Mouse (Mus musculus) gastrocnemius, postnatal 10 days (tissue): Measurements from ENCODE around the gene Pla2g4e. TPM values are rescaled to one million over a fixed set of nuclear protein-coding genes. Genes with fewer than 3 reads are reported as not detected.

ENCODE experiments used
- DNase-seq: peaks from one replicate; pipeline ENCODE4 v3.0.0; 2021; ENCODE audit warnings: mixed read lengths
- total RNA-seq, 2 experiments: library from RNA; stranded (reverse); gene quantifications; 2 replicates each; pipeline ENCODE4 v1.2.3; 2021

The Pla2g4e gene
- total RNA-seq, 2 experiments from 2014 or later: 32.5 to 33.7 TPM

- DNase-seq: no peak
Observed at GRCm38 (mm10) chr2:120122983-120123382, 122.2 kb downstream of the Pla2g4e start.

GRCm38 (mm10) chr2:120117346-120117745 is 127.8 kb downstream of the Pla2g4e start:
- no peak for DNase-seq

Other genes with a start within 250 kb of the Pla2g4e start
- gene Jmjd7, start 217.9 kb downstream of the Pla2g4e start, total RNA-seq: 1 to 10 TPM; 4.1 to 5.3 TPM
- gene Gm28042, start 217.8 kb downstream of the Pla2g4e start, total RNA-seq: 1 to 10 TPM; 1.1 to 1.2 TPM
- gene Pla2g4b, start 211.9 kb downstream of the Pla2g4e start, total RNA-seq: 1 to 10 TPM in 1 of 2 experiments, under 1 TPM in 1; 0.82 to 2.2 TPM
- 100 to 1,000 TPM; 130 to 134 TPM for gene Ehd4, start 90.7 kb downstream of the Pla2g4e start, total RNA-seq
- not detected for gene Pla2g4d, start 43.9 kb upstream of the Pla2g4e start, total RNA-seq
- not detected for gene Pla2g4f, start 68.8 kb upstream of the Pla2g4e start, total RNA-seq
- 10 to 100 TPM; 17.9 to 20.7 TPM for gene Vps39, start 107.8 kb upstream of the Pla2g4e start, total RNA-seq
- 10 to 100 TPM; 29.1 to 30.8 TPM for gene Ganc, start 158.6 kb upstream of the Pla2g4e start, total RNA-seq
- 10 to 100 TPM; 36.4 to 40.4 TPM for gene Tmem87a, start 158.8 kb upstream of the Pla2g4e start, total RNA-seq
- 10 to 100 TPM; 92.4 to 94.1 TPM for gene Capn3, start 210.7 kb upstream of the Pla2g4e start, total RNA-seq